Mouse (Mus musculus) layer of hippocampus, postnatal 14 days (tissue): ENCODE measurements around the gene Cadm2. TPM values are rescaled to one million over a fixed set of nuclear protein-coding genes. Genes with fewer than 3 reads are reported as not detected.

Experiments
- DNase-seq, 2 experiments: peaks; one replicate each; pipeline ENCODE4 v3.0.0; 2021 to 2022; ENCODE audit warnings: low spot score in 2 of 2, mixed read lengths in 1 of 2
- total RNA-seq, 2 experiments: library from RNA; stranded (reverse); gene quantifications; 2 replicates each; pipeline ENCODE4 v1.2.3; 2021

Gene Cadm2
- total RNA-seq, 2 experiments from 2014 or later = 252 to 256 TPM

DNA sequence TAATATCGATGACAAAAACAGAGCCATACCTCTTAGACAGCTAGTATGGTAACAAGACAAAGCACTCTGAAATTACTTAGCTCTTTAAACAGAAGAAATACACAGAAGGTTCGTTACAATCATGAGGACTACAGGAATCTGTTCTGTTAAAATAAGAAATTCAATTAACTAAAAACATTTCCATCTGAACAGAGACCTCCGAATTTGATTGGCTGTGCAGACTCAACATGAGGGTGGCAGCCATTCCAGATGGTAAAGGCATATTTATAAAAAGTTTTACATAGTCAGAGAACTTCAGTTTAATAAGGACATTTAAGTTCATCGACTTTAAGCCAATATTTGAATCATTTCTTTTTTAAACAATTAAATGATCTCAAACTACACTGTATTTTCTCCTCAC lies 105.2 kb downstream of the Cadm2 start:
- peak in 1 of 2 experiments; percentile 54 for DNase-seq

DNA sequence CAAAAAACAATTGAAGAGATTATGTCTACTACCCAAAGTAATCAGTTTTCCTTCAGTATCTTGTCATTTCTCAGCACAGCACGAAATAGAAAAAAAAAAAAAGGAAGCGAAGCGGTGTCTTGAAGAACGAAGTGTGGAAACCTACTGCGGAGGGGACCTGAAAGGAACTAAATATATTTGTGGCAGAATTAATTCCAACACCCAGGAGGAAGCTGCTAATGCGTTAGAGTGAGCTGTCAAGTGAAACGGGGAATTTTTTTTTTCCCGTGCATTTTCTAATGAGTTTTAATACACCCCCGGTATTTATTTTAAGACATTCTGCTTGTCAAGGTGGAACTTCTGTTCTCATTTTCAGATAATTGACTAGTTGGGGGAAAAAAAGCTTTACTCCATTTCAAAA lies 111.6 kb downstream of the Cadm2 start:
- no peak for DNase-seq

DNA sequence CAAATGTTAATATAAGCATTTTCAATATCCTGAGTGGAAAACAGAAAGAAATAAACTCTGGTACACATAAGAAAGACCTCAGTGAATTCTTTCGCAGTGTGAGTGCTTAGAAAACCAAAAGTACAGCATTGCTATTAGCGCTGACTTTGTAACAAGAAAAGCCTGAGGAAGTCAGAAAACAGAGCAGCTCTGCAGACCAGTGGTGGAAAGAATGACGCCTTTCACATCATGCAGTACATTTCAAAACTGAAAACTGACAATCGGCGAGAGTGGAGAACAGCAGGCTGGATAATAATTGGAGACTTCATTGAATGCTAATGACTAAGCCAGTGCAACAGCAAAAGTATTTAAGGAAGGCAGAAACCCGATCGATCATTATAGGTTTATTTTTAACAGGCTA lies 138.2 kb downstream of the Cadm2 start:
- peak; percentile 17 to 49 for DNase-seq

DNA sequence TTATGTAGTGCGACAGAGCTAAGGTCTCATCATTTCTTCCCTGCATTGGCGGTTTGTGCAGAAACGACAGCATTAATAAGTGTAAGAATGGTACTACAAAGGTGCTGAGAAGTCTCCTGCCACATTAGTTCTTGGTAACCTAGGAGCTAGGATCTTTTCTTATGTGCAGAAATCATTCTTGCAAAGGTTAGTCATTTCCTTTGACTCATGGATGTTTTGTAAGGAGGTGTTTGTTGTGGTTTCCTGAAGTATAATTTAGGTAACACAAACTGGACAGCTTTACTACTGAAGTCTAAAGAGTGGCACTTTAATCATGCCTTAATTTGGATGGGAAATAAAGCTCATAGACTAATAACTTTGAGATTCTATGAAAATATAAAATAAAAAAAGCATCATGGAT lies 153.7 kb downstream of the Cadm2 start:
- no peak for DNase-seq

- no peak for DNase-seq
These were observed 184.4 kb downstream of the Cadm2 start for GRCm38 (mm10) chr16:67436301-67436700.

DNA sequence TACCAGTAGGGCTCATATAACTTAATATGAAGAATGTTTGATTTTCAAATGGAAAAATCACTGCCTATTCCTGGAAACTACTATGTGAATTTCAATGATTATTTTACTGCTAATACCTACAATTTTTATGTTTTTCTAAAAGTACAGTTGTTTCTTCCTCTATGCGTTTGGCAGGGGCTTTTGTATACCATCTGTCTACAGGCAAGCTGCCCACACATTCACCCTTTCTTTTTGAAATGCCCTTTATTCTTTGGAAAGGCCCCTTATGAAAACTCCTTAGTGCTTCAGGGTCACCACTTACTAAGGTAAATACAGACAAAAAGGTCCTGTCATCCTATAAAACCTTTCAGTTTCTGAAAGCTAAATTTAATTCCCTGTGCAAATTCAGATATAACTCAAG lies 195.3 kb downstream of the Cadm2 start:
- DNase-seq = no peak

DNA sequence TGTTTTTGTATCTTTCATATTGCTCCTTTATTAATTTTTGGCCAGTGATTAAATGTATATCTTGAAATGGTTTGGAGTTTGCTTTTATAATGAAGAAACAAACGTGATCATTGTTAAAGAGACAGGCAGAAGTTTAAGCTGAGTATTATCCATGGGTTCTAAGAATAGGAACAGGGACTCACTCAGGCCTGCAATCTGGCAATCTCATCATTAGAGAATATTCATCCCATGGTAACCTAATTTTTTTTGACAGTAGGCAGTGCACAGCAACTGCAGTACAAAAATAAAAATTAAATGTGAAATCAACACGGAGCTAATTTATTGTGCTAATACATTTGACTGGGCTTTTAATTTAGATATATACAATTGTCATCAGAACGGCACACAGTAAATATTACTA lies 209.8 kb downstream of the Cadm2 start:
- DNase-seq = peak in 1 of 2 experiments; percentile 25

DNA sequence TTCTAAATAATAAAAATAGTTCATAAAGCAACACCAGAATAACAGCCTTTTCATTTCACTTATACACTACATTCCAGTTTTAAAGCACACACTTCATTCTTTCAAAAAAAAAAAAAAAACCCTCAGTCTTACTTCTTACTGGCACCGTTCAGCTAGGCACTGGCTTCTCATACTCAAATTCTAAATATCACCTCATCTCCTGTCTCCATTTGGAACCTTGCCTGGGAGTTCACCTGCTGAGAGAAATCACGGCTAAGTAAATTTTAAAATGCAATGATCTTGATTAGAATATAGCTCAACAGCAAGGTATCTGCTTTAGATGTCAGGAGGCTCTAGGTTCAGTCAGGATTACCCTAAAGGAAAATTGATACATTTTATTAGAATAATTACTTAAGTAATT lies 210.2 kb downstream of the Cadm2 start:
- DNase-seq = no peak

GRCm38 (mm10) chr16:67367745-67368144 lies 253.0 kb downstream of the Cadm2 start:
- DNase-seq = no peak

DNA sequence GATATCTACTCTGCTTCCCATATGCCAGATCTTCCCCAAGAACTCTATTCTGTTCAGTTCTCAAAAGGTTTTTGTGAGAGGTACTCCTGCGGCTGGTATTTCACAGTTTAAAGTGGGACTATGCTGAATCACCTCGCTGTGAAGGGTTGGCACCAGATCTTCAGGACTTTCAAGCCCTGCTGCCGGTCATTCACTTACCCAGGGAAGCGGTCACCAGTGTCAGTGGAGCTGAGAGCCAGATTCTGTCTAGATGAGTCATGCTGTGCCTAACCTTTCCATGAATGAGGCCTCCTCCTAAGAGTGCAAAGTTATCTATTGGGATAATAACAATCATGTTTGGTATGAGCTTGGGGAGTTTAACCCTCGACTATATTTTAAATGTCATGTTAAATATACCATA lies 272.7 kb downstream of the Cadm2 start:
- no peak for DNase-seq

DNA sequence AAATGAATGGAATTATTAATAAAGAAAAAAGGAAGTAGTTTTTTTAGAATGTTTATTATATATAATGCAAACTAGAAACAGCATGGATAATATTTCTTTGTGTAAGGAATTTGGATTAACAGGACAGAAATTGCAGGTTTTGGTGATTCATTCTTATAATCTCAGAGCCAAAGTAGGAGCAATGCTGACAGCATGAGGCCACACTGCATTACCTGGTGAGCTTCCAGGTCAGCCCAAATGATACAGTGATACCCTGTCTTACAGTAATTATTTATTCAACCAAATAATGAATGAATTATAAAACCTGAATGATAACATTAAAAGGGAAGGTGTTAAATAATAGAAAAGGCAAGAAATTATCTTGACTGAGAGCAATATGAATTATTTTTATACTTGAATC lies 273.1 kb downstream of the Cadm2 start:
- DNase-seq = no peak

- DNase-seq = no peak
These were observed 274.0 kb downstream of the Cadm2 start for GRCm38 (mm10) chr16:67346621-67347290.

- DNase-seq = no peak
These were observed 276.5 kb downstream of the Cadm2 start for GRCm38 (mm10) chr16:67344194-67344593.

DNA sequence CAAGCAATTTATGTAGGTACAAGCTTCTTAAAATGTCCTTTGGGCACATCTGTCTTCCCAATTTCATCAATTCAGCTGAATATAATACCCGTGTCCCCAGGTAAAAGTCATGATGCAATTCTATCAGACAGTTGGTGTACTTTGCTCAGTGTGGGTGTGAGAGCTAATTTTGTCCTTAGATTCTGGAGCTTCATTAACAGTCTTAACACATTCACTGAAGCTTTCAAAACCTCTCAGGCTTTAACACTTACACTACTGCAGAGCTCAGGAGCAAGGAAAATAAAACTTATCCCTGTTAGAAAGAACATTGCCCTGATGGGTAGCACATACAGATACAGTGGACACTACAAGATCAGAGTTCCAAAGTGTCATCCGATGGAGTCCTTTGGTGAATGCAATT lies 309.7 kb downstream of the Cadm2 start:
- DNase-seq = peak in 1 of 2 experiments; percentile 70

GRCm38 (mm10) chr16:67284664-67285063 lies 336.0 kb downstream of the Cadm2 start:
- DNase-seq = no peak

- no peak for DNase-seq
These were observed 377.1 kb downstream of the Cadm2 start for GRCm38 (mm10) chr16:67243598-67243997.

DNA sequence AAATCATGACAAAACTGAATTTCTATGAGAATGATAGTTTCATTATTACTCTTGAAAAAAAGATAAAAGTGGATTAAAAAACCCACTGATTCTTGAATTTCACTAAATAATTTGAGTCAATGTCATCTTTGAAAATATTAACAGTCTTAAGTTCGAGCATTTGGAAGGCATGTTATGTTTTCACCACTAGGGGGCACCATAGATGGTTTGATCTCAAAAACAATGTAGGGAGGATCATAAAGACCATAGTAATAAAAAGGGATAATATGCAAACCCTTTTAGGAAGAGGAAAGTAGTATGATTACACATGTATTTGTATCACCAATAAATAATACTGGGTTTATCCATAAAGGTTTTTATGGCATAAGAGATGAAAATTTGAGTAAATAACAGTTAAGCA lies 385.8 kb downstream of the Cadm2 start:
- no peak for DNase-seq

GRCm38 (mm10) chr16:67226696-67227095 lies 394.0 kb downstream of the Cadm2 start:
- DNase-seq = no peak

- DNase-seq = no peak
These were observed 417.4 kb downstream of the Cadm2 start for GRCm38 (mm10) chr16:67203329-67203728.

- no peak for DNase-seq
These were observed 427.8 kb downstream of the Cadm2 start for GRCm38 (mm10) chr16:67192852-67193415.

DNA sequence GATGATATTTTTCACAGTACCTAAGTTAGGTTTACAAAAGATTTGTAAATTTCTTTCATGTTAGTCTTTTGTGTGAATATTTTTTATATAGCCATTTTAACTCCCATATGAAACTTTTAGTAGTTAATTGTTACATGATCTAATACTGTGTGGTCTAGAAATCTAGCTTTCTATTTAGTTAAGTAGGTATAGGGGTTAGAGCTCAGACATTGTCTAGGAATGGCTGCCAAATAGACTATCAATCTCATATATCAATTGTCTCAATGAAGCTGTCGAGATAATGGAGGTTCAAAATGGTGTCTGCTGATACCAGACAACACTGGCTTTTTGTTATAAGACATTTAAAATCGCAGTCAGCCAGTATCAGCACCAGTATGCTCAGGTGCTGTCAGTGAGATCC lies 428.3 kb downstream of the Cadm2 start:
- no peak for DNase-seq

DNA sequence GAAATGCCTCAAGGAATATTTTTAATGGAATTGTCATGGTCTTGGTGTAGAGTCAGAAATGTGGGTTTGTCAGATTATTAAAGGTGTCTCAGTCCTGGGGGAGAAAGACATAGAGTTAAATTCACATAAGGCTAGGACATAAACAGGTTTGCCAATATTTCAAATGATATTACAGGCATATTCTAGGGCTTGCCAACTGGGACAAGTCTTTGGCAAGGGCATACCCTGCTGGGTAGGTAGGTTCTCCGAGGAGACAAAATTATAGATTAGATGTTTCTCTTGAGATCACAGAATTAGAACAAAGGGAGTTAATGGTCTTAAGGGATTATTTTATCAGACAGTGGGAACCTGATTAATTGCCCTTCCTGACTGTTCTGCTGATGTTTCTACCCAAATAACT lies 434.4 kb downstream of the Cadm2 start:
- no peak for DNase-seq

GRCm38 (mm10) chr16:67182958-67183357 lies 437.8 kb downstream of the Cadm2 start:
- no peak for DNase-seq
